Mouse (Mus musculus): ENCODE results near the gene Bspry. TPM values are rescaled to one million over a fixed set of nuclear protein-coding genes. Genes with fewer than 3 reads are reported as not detected.

Gene Bspry
- under 1 TPM; 0.24 to 0.53 TPM for total RNA-seq (2021)
- long read RNA-seq, experiment 1: 0 reads
- long read RNA-seq, experiment 2: 0 reads

- intact Hi-C loops (cut with DNase I; ENCODE audit: low total_unique reads): no loop called here
- DNase-seq: peak; percentile 24
These were observed at the start of gene Bspry for GRCm38 (mm10) chr4:62479937-62480708. Gene Bspry, plus strand, starts transcription at chr4:62480053.

GRCm38 (mm10) chr4:62430678-62431077, 49.2 kb upstream of the Bspry start:
- intact Hi-C loops (cut with DNase I; ENCODE audit: low total_unique reads): no loop called here

GRCm38 (mm10) chr4:62431522-62431921, 48.3 kb upstream of the Bspry start:
- DNase-seq: no peak
- intact Hi-C loops (cut with DNase I; ENCODE audit: low total_unique reads): no loop called here

More at GRCm38 (mm10) chr4:62430678-62431077, 49.2 kb upstream of the Bspry start:
- no peak for DNase-seq

- no peak for DNase-seq
- intact Hi-C loops (cut with DNase I; ENCODE audit: low total_unique reads): no loop called here
These were observed 45.6 kb upstream of the Bspry start for GRCm38 (mm10) chr4:62433939-62434870.

- DNase-seq: no peak
- intact Hi-C loops (cut with DNase I; ENCODE audit: low total_unique reads): no loop called here
These were observed 44.8 kb upstream of the Bspry start, which contains the start of gene Rnf183 for GRCm38 (mm10) chr4:62435081-62435480. Gene Rnf183, minus strand, starts transcription at chr4:62435252.

- DNase-seq: no peak
- intact Hi-C loops (cut with DNase I; ENCODE audit: low total_unique reads): no loop called here
These were observed 42.5 kb upstream of the Bspry start for GRCm38 (mm10) chr4:62437256-62437778.

- DNase-seq: no peak
- intact Hi-C loops (cut with DNase I; ENCODE audit: low total_unique reads): no loop called here
These were observed 42.0 kb upstream of the Bspry start for GRCm38 (mm10) chr4:62437871-62438270.

- intact Hi-C loops (cut with DNase I; ENCODE audit: low total_unique reads): no loop called here
- no peak for DNase-seq
These were observed 40.1 kb upstream of the Bspry start for GRCm38 (mm10) chr4:62439793-62440192.

- DNase-seq: no peak
- intact Hi-C loops (cut with DNase I; ENCODE audit: low total_unique reads): no loop called here
These were observed 39.3 kb upstream of the Bspry start for GRCm38 (mm10) chr4:62440544-62440943.

GRCm38 (mm10) chr4:62440986-62441385, 38.9 kb upstream of the Bspry start:
- no peak for DNase-seq
- intact Hi-C loops (cut with DNase I; ENCODE audit: low total_unique reads): no loop called here

- DNase-seq: peak; percentile 18
- intact Hi-C loops (cut with DNase I; ENCODE audit: low total_unique reads): loop anchor here (5.0 kb wide), 1 partner anchor 52 kb away; no protein-coding TSS in a partner anchor
These were observed 24.9 kb upstream of the Bspry start for GRCm38 (mm10) chr4:62454995-62455394.

GRCm38 (mm10) chr4:62459081-62459480, 20.8 kb upstream of the Bspry start:
- no peak for DNase-seq
- intact Hi-C loops (cut with DNase I; ENCODE audit: low total_unique reads): no loop called here

GRCm38 (mm10) chr4:62460348-62460747, 19.5 kb upstream of the Bspry start:
- intact Hi-C loops (cut with DNase I; ENCODE audit: low total_unique reads): no loop called here
- DNase-seq: no peak

- intact Hi-C loops (cut with DNase I; ENCODE audit: low total_unique reads): no loop called here
These were observed 16.7 kb upstream of the Bspry start for GRCm38 (mm10) chr4:62463124-62463523.

GRCm38 (mm10) chr4:62468158-62468557, 11.7 kb upstream of the Bspry start:
- intact Hi-C loops (cut with DNase I; ENCODE audit: low total_unique reads): no loop called here
- no peak for DNase-seq

More at GRCm38 (mm10) chr4:62463124-62463523, 16.7 kb upstream of the Bspry start:
- no peak for DNase-seq

- DNase-seq: peak; percentile 71
- intact Hi-C loops (cut with DNase I; ENCODE audit: low total_unique reads): no loop called here
These were observed 9.2 kb upstream of the Bspry start, which contains the start of gene Wdr31 for GRCm38 (mm10) chr4:62470598-62471051. Gene Wdr31, minus strand, starts transcription at chr4:62470896.

GRCm38 (mm10) chr4:62472071-62472470, 7.8 kb upstream of the Bspry start:
- intact Hi-C loops (cut with DNase I; ENCODE audit: low total_unique reads): no loop called here
- DNase-seq: no peak

- no peak for DNase-seq
- intact Hi-C loops (cut with DNase I; ENCODE audit: low total_unique reads): no loop called here
These were observed 4.7 kb upstream of the Bspry start for GRCm38 (mm10) chr4:62475131-62475530.

GRCm38 (mm10) chr4:62475793-62476192, 4.1 kb upstream of the Bspry start:
- DNase-seq: no peak
- intact Hi-C loops (cut with DNase I; ENCODE audit: low total_unique reads): no loop called here
